Mouse (Mus musculus): ENCODE measurements at regions not wholly inside any gene's neighbourhood (a gene's known extent, or its start where the extent isn't known, plus 50 kb on each side); places are given as distances from the start of the nearest gene placed in this dataset.

DNA sequence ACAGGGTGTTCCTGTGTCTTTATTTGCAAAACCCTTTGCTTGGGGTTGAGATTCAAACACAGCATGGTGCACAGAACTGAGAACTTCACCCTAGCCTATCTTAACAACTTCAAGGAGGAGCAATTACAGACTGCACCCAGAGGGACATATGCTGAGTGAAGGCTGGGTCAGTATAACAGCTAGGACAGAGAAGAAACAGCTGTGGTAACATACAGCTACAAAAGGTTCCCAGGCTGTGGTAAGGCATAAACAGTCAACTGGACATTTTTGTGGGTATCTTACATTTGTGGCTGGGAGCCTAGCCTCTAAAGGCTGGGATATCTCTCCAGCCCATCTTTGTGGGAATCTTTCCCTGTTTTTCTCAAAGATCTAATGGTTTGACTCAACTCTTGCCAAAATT lies 154.5 kb upstream of the Xylt1 start:
- Histone ChIP-seq H3K9me3 (replicated peaks; ENCODE audit: control insufficient read depth, low read length) (no peaks in the 10 kb centered on the region), H3K4me2 (ENCODE audit: low read depth, low read length) (no peak overlapping the region), H3K4me1 (ENCODE audit: control insufficient read depth, low read depth, low read length) (no peaks in the 10 kb centered on the region), H3K4me3 (ENCODE audit: low read depth, low read length) (no peak overlapping the region), H3K36me3 (ENCODE audit: control insufficient read depth, insufficient read depth) (no peaks in the 10 kb centered on the region), H3K27ac (ENCODE audit: low read length) (no peak overlapping the region), H3K9ac (ENCODE audit: low read depth, low read length) (no peak overlapping the region), H3K27me3 (ENCODE audit: control insufficient read depth, insufficient read depth, low read depth, low read length) (no peaks in the 10 kb centered on the region)
- no peak for ATAC-seq (ENCODE audit: low read depth)

DNA sequence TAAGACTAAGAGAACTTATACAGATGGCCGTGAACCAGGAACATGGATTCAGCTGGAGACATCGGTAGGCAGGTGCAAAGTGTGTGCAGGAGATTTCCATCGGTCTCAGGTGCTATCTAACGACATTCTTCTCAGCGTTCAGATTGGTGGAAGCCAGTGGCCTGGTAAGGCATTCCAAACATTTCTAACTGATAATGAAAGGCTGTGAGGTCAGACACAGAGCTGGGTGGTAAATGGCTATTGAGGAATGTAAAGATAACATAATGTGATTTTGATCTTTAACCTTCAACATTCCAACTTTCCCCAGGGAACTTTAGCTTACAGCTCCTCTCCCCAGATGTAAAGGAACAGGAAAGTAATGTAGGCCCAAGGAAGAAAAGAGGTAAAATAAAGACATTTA lies 151.2 kb upstream of the Xylt1 start:
- Histone ChIP-seq H3K9me3 (replicated peaks; ENCODE audit: control insufficient read depth, low read length) (no peaks in the 10 kb centered on the region), H3K4me3 (ENCODE audit: low read depth, low read length) (no peak overlapping the region), H3K27me3 (ENCODE audit: control insufficient read depth, insufficient read depth, low read depth, low read length) (no peaks in the 10 kb centered on the region), H3K4me1 (ENCODE audit: control insufficient read depth, low read depth, low read length) (no peaks in the 10 kb centered on the region), H3K36me3 (ENCODE audit: control insufficient read depth, insufficient read depth) (no peaks in the 10 kb centered on the region), H3K4me2 (ENCODE audit: low read depth, low read length) (no peak overlapping the region), H3K9ac (ENCODE audit: low read depth, low read length) (no peak overlapping the region), H3K27ac (ENCODE audit: low read length) (no peak overlapping the region)
- ATAC-seq (ENCODE audit: low read depth): no peak
- WGBS (ENCODE audit: insufficient replicate concordance): 48% methylated on average over 5 of the region's 5 CpGs

DNA sequence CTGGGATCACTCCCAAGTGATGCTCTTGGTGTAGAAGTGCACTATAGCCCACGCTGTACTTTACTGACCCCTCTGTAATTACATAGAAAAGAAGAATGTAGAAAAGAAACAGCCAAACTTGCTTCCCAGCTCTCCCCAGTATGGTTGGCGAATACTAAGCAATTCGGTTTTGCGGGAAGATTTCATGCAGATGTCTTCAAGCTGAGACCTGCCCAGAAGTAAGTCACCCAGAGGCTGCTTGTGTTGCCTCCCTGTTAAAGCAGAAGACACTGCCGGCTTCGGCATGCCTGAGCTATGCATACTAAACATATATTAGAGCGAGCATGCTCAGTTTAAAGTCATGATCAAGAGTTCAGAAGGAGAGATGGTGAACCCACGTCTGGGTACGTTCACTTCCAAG lies 124.0 kb upstream of the Xylt1 start:
- Histone ChIP-seq H3K4me3 (ENCODE audit: low read depth, low read length) (no peak overlapping the region), H3K4me2 (ENCODE audit: low read depth, low read length) (no peak overlapping the region), H3K27ac (ENCODE audit: low read length) (no peak overlapping the region), H3K36me3 (ENCODE audit: control insufficient read depth, insufficient read depth) (no peaks in the 10 kb centered on the region), H3K4me1 (ENCODE audit: control insufficient read depth, low read depth, low read length) (no peaks in the 10 kb centered on the region), H3K9me3 (replicated peaks; ENCODE audit: control insufficient read depth, low read length) (no peaks in the 10 kb centered on the region), H3K27me3 (ENCODE audit: control insufficient read depth, insufficient read depth, low read depth, low read length) (no peaks in the 10 kb centered on the region; the same call in none of the 2 replicates), H3K9ac (ENCODE audit: low read depth, low read length) (no peak overlapping the region)
- ATAC-seq (ENCODE audit: low read depth): no peak
- 64% methylated on average over 9 of the region's 9 CpGs for WGBS (ENCODE audit: insufficient replicate concordance)

DNA sequence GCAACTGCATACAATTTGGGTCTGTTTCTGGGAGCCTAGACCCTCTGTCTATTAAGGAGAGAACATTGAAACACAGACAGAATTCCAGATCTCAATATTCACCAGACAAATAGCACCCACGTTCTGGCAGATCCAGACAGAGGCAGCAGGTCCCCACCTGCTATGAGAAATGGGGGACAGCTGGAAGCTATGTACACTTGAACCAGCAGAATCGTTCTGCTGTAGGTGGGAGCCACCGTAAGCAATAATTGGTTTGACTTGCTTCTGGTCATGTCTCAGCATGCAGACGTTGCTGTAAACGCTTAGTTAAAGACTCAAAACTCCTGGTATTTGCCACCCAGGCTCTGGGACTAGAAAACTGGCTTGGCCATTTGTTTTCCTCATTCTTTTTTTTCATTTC lies 122.2 kb upstream of the Xylt1 start:
- ATAC-seq (ENCODE audit: low read depth): no peak
- Histone ChIP-seq H3K9ac (ENCODE audit: low read depth, low read length) (no peak overlapping the region), H3K9me3 (replicated peaks; ENCODE audit: control insufficient read depth, low read length) (no peaks in the 10 kb centered on the region), H3K36me3 (ENCODE audit: control insufficient read depth, insufficient read depth) (no peaks in the 10 kb centered on the region), H3K4me1 (ENCODE audit: control insufficient read depth, low read depth, low read length) (no peaks in the 10 kb centered on the region), H3K27me3 (ENCODE audit: control insufficient read depth, insufficient read depth, low read depth, low read length) (no peaks in the 10 kb centered on the region; the same call in none of the 2 replicates), H3K4me3 (ENCODE audit: low read depth, low read length) (no peak overlapping the region), H3K27ac (ENCODE audit: low read length) (no peak overlapping the region), H3K4me2 (ENCODE audit: low read depth, low read length) (no peak overlapping the region)
- WGBS (ENCODE audit: insufficient replicate concordance): 58% methylated on average over 5 of the region's 5 CpGs

DNA sequence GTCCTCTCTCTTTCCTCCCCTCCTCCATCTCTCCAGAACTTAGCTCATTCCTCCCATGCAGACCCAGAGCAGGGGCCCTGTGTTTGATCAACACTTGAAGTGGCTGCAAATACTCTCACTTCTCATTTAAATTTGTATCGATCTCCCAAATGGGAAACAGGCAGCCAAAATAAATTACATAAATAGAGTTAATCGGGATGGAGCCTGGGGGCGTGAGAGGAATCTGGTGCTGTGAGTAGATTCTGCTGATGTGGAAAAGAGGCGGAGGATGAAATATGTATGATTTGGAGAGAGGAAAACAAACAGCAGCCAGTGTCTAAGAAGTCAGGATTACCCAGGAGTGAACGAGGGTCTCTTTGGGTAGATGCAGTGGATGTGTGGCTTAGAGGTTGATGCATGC lies 121.6 kb upstream of the Xylt1 start:
- Histone ChIP-seq H3K9ac (ENCODE audit: low read depth, low read length) (no peak overlapping the region), H3K4me1 (ENCODE audit: control insufficient read depth, low read depth, low read length) (no peaks in the 10 kb centered on the region), H3K4me2 (ENCODE audit: low read depth, low read length) (no peak overlapping the region), H3K4me3 (ENCODE audit: low read depth, low read length) (no peak overlapping the region), H3K9me3 (replicated peaks; ENCODE audit: control insufficient read depth, low read length) (no peaks in the 10 kb centered on the region), H3K36me3 (ENCODE audit: control insufficient read depth, insufficient read depth) (no peaks in the 10 kb centered on the region), H3K27me3 (ENCODE audit: control insufficient read depth, insufficient read depth, low read depth, low read length) (no peaks in the 10 kb centered on the region; the same call in none of the 2 replicates), H3K27ac (ENCODE audit: low read length) (no peak overlapping the region)
- ATAC-seq (ENCODE audit: low read depth): no peak
- 60% methylated on average over 5 of the region's 5 CpGs for WGBS (ENCODE audit: insufficient replicate concordance)

DNA sequence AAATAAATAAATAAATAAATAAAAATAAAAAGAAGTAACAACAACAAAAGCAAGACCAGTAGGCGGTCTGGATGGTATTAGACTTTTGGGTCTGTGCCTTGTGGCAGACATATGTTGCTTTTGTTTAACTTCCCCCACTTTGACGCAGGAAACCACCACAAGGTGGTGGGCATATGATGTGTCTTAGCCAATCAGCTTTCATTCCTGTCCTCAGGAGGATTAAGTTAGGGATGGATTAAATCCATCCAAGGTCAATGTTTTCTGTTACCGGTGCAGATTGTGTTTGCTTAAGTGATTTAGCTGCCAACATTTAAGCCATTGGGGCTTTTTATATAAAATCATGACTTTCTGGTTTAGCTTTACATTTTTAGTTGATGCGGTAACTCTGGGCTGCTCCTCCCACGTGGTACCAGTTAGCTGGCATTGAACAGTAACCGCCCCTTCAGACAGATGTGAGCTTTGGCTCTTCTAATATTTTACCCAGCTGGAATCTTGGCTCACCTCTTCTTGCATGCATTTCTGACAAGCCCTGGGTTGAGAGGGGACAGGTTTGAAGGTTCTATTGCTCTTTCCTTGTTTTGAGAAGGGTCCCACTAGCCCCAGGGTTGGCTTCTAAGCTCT lies 121.0 kb upstream of the Xylt1 start:
- H3K4me2 ChIP-seq (ENCODE audit: low read depth, low read length): no peak overlapping the region
- H3K27ac ChIP-seq (ENCODE audit: low read length): no peak overlapping the region
- H3K4me1 ChIP-seq (ENCODE audit: control insufficient read depth, low read depth, low read length): no peaks in the 10 kb centered on the region
- no peaks in the 10 kb centered on the region for H3K9me3 ChIP-seq (replicated peaks; ENCODE audit: control insufficient read depth, low read length)
- no peak overlapping the region for H3K4me3 ChIP-seq (ENCODE audit: low read depth, low read length)
- ATAC-seq (ENCODE audit: low read depth): no peak
- H3K36me3 ChIP-seq (ENCODE audit: control insufficient read depth, insufficient read depth): no peaks in the 10 kb centered on the region
- WGBS (ENCODE audit: insufficient replicate concordance): 55% methylated on average over 6 of the region's 6 CpGs
- H3K9ac ChIP-seq (ENCODE audit: low read depth, low read length): no peak overlapping the region
- no peaks in the 10 kb centered on the region; the same call in none of the 2 replicates for H3K27me3 ChIP-seq (ENCODE audit: control insufficient read depth, insufficient read depth, low read depth, low read length)

DNA sequence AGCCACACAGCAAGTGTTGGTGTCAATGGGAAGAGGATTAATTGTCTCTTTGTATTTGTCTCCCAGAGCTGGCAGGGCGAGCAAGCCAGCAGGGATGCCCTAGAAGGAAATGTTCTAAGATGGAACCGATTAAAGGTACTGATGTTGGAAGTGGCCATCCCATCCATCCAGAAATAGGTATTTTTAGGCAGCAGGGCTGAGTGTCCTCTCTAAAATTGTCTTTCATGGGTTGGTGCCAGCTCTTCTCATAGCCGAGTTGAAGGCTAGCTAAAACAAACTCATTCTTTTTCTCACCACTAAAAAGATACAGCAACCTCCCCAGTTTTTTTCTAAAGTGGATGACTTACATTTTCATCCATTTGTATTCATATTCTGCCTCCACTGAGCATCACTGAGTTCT lies 120.2 kb upstream of the Xylt1 start:
- H3K4me3 ChIP-seq (ENCODE audit: low read depth, low read length): no peak overlapping the region
- WGBS (ENCODE audit: insufficient replicate concordance): 51% methylated on average over 3 of the region's 3 CpGs

DNA sequence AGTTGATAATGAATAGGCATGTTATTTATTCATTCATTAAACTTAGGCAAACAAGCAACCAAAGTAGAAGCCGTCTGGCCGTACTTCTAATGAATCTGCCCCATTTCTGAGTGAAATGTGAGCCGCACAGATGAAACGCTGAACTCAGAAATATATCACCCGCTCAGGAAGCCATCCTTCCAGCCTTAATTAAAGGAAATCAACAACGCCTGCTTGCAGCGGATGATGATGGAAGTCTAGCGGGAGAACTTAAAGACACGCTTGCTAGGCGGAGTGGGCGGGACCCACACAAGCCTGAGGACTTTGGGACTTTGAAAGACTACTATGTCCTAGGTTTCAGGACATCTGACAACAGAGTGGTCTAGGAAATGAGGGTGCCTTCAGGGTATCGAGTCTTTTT lies 117.7 kb upstream of the Xylt1 start:
- Histone ChIP-seq H3K9me3 (replicated peaks; ENCODE audit: control insufficient read depth, low read length) (no peaks in the 10 kb centered on the region), H3K9ac (ENCODE audit: low read depth, low read length) (no peak overlapping the region), H3K4me1 (ENCODE audit: control insufficient read depth, low read depth, low read length) (no peaks in the 10 kb centered on the region), H3K4me2 (ENCODE audit: low read depth, low read length) (no peak overlapping the region), H3K27ac (ENCODE audit: low read length) (no peak overlapping the region), H3K4me3 (ENCODE audit: low read depth, low read length) (no peak overlapping the region), H3K27me3 (ENCODE audit: control insufficient read depth, insufficient read depth, low read depth, low read length) (peaks cover 4% of the 10 kb centered on the region), H3K36me3 (ENCODE audit: control insufficient read depth, insufficient read depth) (no peaks in the 10 kb centered on the region)
- no peak for ATAC-seq (ENCODE audit: low read depth)
- 80% methylated on average over 12 of the region's 12 CpGs for WGBS (ENCODE audit: insufficient replicate concordance)

More for the DNA sequence above, 120.2 kb upstream of the Xylt1 start:
- Histone ChIP-seq H3K9me3 (replicated peaks; ENCODE audit: control insufficient read depth, low read length) (no peaks in the 10 kb centered on the region), H3K27me3 (ENCODE audit: control insufficient read depth, insufficient read depth, low read depth, low read length) (no peaks in the 10 kb centered on the region; the same call in none of the 2 replicates), H3K9ac (ENCODE audit: low read depth, low read length) (no peak overlapping the region), H3K4me2 (ENCODE audit: low read depth, low read length) (no peak overlapping the region), H3K4me1 (ENCODE audit: control insufficient read depth, low read depth, low read length) (no peaks in the 10 kb centered on the region), H3K36me3 (ENCODE audit: control insufficient read depth, insufficient read depth) (no peaks in the 10 kb centered on the region), H3K27ac (ENCODE audit: low read length) (no peak overlapping the region)
- ATAC-seq (ENCODE audit: low read depth): no peak

DNA sequence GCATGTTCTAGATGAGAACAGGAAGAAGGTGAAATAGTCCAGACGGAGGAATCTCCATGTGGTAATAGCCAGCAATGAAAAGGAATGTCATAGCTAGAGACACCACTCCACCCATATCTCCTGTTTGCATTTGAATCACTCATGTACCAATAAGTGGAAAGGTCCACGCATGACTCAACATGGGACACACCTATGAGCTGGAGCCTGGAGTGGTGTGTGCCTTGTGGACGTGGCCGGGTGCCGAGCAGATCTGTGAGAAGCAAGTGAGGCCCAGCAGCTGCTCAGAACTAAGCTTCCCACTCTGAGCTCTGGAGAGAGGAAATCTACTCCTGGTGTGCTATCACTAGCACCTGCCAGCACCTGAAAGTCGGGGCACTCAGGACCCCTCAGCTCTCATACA lies 116.4 kb upstream of the Xylt1 start:
- 67% methylated on average over 6 of the region's 6 CpGs for WGBS (ENCODE audit: insufficient replicate concordance)
- no peak for ATAC-seq (ENCODE audit: low read depth)
- Histone ChIP-seq H3K9me3 (replicated peaks; ENCODE audit: control insufficient read depth, low read length) (no peaks in the 10 kb centered on the region), H3K36me3 (ENCODE audit: control insufficient read depth, insufficient read depth) (no peaks in the 10 kb centered on the region), H3K4me1 (ENCODE audit: control insufficient read depth, low read depth, low read length) (no peaks in the 10 kb centered on the region), H3K27me3 (ENCODE audit: control insufficient read depth, insufficient read depth, low read depth, low read length) (peaks cover 4% of the 10 kb centered on the region), H3K4me2 (ENCODE audit: low read depth, low read length) (no peak overlapping the region), H3K4me3 (ENCODE audit: low read depth, low read length) (no peak overlapping the region), H3K27ac (ENCODE audit: low read length) (no peak overlapping the region), H3K9ac (ENCODE audit: low read depth, low read length) (no peak overlapping the region)

All from liver, embryonic 16.5 days (tissue).